Comparison of ENCODE assay signal across 8 mouse cellular contexts in the genomic region with DNA sequence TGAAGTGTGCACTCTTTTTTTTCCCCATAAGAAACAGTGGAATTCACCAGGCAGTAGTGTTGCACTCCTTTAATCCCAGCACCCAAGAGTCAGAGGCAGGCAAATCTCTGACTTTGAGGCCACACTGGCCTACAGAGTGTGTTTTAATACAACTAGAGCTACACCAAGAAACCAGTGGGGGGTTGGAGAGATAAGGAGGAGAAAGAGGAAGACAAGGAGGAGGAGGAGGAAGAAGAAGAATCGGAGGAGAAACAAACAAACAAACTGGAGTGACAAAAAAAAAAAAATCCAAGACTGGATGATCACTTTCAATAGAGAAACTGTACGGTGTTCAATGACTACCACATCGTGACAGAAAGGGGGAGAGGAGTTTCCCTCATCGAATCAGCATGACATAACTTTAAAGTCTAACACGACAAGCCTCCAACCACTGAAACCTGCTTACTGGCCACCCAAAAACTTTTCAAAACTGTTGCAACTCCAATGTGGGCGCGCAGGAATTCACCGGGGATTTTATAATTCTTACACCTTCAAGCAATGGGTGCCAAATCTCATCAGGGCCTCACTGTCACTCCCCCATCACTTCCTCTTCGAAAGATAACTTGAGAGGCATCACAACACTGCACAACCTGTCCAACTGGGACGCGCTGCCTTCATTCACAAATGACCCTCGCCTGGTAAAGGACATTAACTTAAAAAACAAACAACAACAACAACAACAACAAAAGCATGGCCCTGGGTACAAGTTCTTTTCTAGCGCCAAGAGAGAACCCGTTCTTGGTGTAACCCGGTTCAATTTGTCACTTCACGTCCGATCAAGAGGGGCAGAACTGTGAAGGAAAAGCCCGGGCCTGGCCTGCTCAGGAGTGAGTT. TPM values are rescaled to one million over a fixed set of nuclear protein-coding genes. Genes with fewer than 3 reads are reported as not detected.
A peak's percentile ranks its signal among the peaks of the same experiment; 100 is the strongest.
DNase-seq lines count a peak whose midpoint lies in the region; ATAC-seq and TF ChIP-seq lines count a peak whose summit lies in the region.

No protein-coding gene starts in this region.

- H3K9me3 ChIP-seq in hindbrain, postnatal 0 days (ENCODE audit: low read length), result no peaks in the 10 kb centered on the region
- no peaks in the 10 kb centered on the region for H3K9me3 ChIP-seq in liver, postnatal 0 days (ENCODE audit: low read length)

- no peak for ATAC-seq in hindbrain, postnatal 0 days
- ATAC-seq in liver, postnatal 0 days, result peak; percentile 37

- peak overlapping the region; percentile 93 for H3K9ac ChIP-seq in hindbrain, postnatal 0 days (replicated peaks; ENCODE audit: low read length)
- peak overlapping the region; percentile 94 for H3K9ac ChIP-seq in liver, postnatal 0 days (replicated peaks)

- no peak for TF ChIP-seq EP300 in liver, postnatal 0 days (IDR thresholded peaks at IDR 0.05; ENCODE audit: low read depth)

- peaks cover 6% of the 10 kb centered on the region for H3K4me1 ChIP-seq in hindbrain, postnatal 0 days (ENCODE audit: insufficient read depth, low read length)
- H3K4me1 ChIP-seq in liver, postnatal 0 days (ENCODE audit: insufficient read depth), result peaks cover 36% of the 10 kb centered on the region

- H3K27me3 ChIP-seq in hindbrain, postnatal 0 days (ENCODE audit: insufficient read depth, low read length), result no peaks in the 10 kb centered on the region
- no peaks in the 10 kb centered on the region for H3K27me3 ChIP-seq in liver, postnatal 0 days (ENCODE audit: insufficient read depth, low read length)
- H3K27me3 ChIP-seq in splenic B cell, adult 2 months (ENCODE audit: control insufficient read depth, insufficient read depth, low read length, poor library complexity, severe bottlenecking), result no peaks in the 10 kb centered on the region

- no peaks in the 10 kb centered on the region for H3K36me3 ChIP-seq in hindbrain, postnatal 0 days (ENCODE audit: insufficient read depth, low read length)
- no peaks in the 10 kb centered on the region for H3K36me3 ChIP-seq in liver, postnatal 0 days (replicated peaks; ENCODE audit: insufficient read depth, low read length)
- no peaks in the 10 kb centered on the region for H3K36me3 ChIP-seq in splenic B cell, adult 2 months (ENCODE audit: control insufficient read depth, insufficient read depth, low read length, poor library complexity, severe bottlenecking)

- H3K27ac ChIP-seq in hindbrain, postnatal 0 days, result peak overlapping the region; percentile 93
- H3K27ac ChIP-seq in liver, postnatal 0 days (ENCODE audit: low read depth), result peak overlapping the region; percentile 93

- 4% methylated on average over 18 of the region's 18 CpGs for WGBS in hindbrain, postnatal 0 days
- 2% methylated on average over 18 of the region's 18 CpGs for WGBS in liver, postnatal 0 days (ENCODE audit: insufficient replicate concordance)

- peak overlapping the region; percentile 88 for H3K4me2 ChIP-seq in hindbrain, postnatal 0 days (ENCODE audit: low read depth, low read length)
- H3K4me2 ChIP-seq in liver, postnatal 0 days (ENCODE audit: low read depth, low read length), result peak overlapping the region; percentile 85

- H3K4me3 ChIP-seq in hindbrain, postnatal 0 days (ENCODE audit: low read length), result peak overlapping the region; percentile 86
- peak overlapping the region; percentile 82 for H3K4me3 ChIP-seq in liver, postnatal 0 days (ENCODE audit: low read depth, low read length)

- TF ChIP-seq CTCF in hindbrain, postnatal 0 days (IDR thresholded peaks at IDR 0.05; ENCODE audit: low read depth), result no peak
- TF ChIP-seq CTCF in liver, postnatal 0 days (IDR thresholded peaks at IDR 0.05; ENCODE audit: low read depth), result no peak

- DNase-seq in adrenal gland, adult 2 months, result peak; percentile 39
- DNase-seq in adrenal gland, adult 18-20 months (ENCODE audit: low spot score in 2 of 2), result no peak
- peak; percentile 11 for DNase-seq in thymus, postnatal 14 days
- no peak for DNase-seq in thymus, adult 18-20 months
- DNase-seq in hindbrain, postnatal 0 days (ENCODE audit: low spot score), result no peak
- DNase-seq in liver, postnatal 0 days, result no peak
- peak; percentile 59 for DNase-seq in splenic B cell, adult 2 months (ENCODE audit: low read depth, low spot score)
- DNase-seq in frontal cortex, postnatal 25 days (ENCODE audit: low spot score in 2 of 2), result no peak

RNA-seq across cellular contexts. Expression of gene Dennd5a, which starts 1.2 kb away (rescaled TPM):
- total RNA-seq in adrenal gland, adult 2 months (2021), result 100 to 1,000 TPM; 147 to 174 TPM
- polyA plus RNA-seq in adrenal gland, adult 2 months (2012; rRNA removed), result 103 and 118 TPM in 2 replicates
- 100 to 1,000 TPM; 158 to 167 TPM for total RNA-seq in adrenal gland, adult 18-20 months (2021)
- total RNA-seq in hindbrain, postnatal 0 days (2014; rRNA removed), result 174 and 191 TPM in 2 replicates
- polyA plus RNA-seq in hindbrain, postnatal 0 days (2015; fragmentation: Nextera tagmentation; extraction: Ambion mirVana), result 29.3 and 32.4 TPM in 2 replicates
- polyA plus RNA-seq in liver, postnatal 0 days (2015; fragmentation: Nextera tagmentation; extraction: Ambion mirVana), result 8.0 and 8.9 TPM in 2 replicates

RNA-seq across cellular contexts. Expression of gene Tmem41b, which starts 27.6 kb away (rescaled TPM):
- total RNA-seq in adrenal gland, adult 2 months (2021), result 10 to 100 TPM; 50.4 to 51.5 TPM
- 12.2 and 15.1 TPM in 2 replicates for polyA plus RNA-seq in adrenal gland, adult 2 months (2012; rRNA removed)
- total RNA-seq in adrenal gland, adult 18-20 months (2021), result 10 to 100 TPM; 47.1 to 70.2 TPM
- total RNA-seq in hindbrain, postnatal 0 days (2014; rRNA removed), result 56.9 and 59.0 TPM in 2 replicates
- 58.7 and 59.6 TPM in 2 replicates for polyA plus RNA-seq in hindbrain, postnatal 0 days (2015; fragmentation: Nextera tagmentation; extraction: Ambion mirVana)
- 26.9 and 27.7 TPM in 2 replicates for polyA plus RNA-seq in liver, postnatal 0 days (2015; fragmentation: Nextera tagmentation; extraction: Ambion mirVana)

RNA-seq across cellular contexts. Expression of gene Ipo7, which starts 59.0 kb away (rescaled TPM):
- 10 to 100 TPM; 79.8 to 84.7 TPM for total RNA-seq in adrenal gland, adult 2 months (2021)
- 27.6 and 34.9 TPM in 2 replicates for polyA plus RNA-seq in adrenal gland, adult 2 months (2012; rRNA removed)
- total RNA-seq in adrenal gland, adult 18-20 months (2021), result 10 to 100 TPM; 96.2 to 96.7 TPM
- total RNA-seq in hindbrain, postnatal 0 days (2014; rRNA removed), result 75.4 and 87.0 TPM in 2 replicates
- polyA plus RNA-seq in hindbrain, postnatal 0 days (2015; fragmentation: Nextera tagmentation; extraction: Ambion mirVana), result 27.7 and 28.0 TPM in 2 replicates
- 10.7 and 11.9 TPM in 2 replicates for polyA plus RNA-seq in liver, postnatal 0 days (2015; fragmentation: Nextera tagmentation; extraction: Ambion mirVana)

Comparison
In these comparisons a context has a peak if more than half of its experiments do, and no peak if none do; other contexts are left out.
1. DNase-seq: peak in adrenal gland, adult 2 months (single experiment), thymus, postnatal 14 days (single experiment) and splenic B cell, adult 2 months (single experiment); none in adrenal gland, adult 18-20 months (0 of 2), thymus, adult 18-20 months (0 of 2), hindbrain, postnatal 0 days (single experiment), liver, postnatal 0 days (single experiment) and frontal cortex, postnatal 25 days (0 of 2).